Mouse (Mus musculus): ENCODE measurements around the gene Slc35e1. TPM values are rescaled to one million over a fixed set of nuclear protein-coding genes. Genes with fewer than 3 reads are reported as not detected.

Gene Slc35e1
- 10 to 100 TPM; 44.5 to 46.4 TPM for total RNA-seq (2021)
- long read RNA-seq, experiment 1, full-length matches to known transcripts: 39 of 47 reads
- long read RNA-seq, experiment 1, partial matches to known transcripts: 1 of 47 reads
- long read RNA-seq, experiment 1, other reads (novel, unspliced or antisense): 7 of 47 reads
- long read RNA-seq, experiment 2, full-length matches to known transcripts: 41 of 47 reads
- long read RNA-seq, experiment 2, partial matches to known transcripts: 5 of 47 reads
- long read RNA-seq, experiment 2, other reads (novel, unspliced or antisense): 1 of 47 reads

DNA sequence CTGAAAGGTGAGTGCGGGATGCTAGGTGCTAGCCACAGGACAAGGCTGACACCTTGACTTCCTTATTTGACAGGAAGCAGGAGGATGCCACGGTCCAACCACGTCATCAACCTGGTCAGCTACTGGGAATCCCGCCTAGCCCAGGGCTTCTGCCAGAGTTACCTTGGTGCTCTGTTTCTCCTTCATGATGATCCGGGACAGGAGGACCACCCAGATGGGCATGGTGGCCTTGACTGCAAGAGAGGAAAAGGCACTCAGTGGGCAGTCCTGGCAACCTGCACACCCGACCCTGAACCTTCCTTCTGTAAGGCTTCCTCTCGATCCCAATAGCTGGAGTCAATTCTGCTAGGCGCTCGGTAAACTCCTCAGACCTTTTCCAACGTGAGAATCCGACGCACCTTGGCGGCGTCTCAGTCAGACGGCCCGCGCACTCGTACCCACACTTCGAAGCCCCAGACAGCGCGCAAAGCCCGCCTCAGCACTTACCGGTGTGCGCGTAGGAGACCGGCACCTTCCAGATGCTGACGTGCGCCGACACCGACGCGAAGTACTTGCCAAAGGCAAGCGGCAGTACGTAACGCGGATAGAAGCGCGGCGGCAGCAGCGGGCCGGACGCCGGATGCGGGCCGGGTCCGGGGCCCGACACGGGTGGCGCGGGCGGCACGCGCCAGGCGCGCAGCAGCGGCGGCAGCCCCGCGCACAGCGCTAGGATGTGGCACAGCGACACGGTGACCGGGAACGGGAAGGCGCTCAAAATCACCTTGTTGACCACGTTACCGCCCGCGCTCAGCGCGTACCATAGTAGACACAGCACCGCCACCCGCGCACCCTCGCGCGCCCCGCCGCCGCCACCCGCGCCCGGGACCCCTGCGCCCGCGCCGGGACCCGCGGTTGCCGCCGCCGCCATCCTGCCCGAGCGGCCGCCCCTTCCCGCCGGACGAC, at the start of gene Slc35e1:
Gene Slc35e1, minus strand, starts transcription at position 935 of the 942 bp plus-strand sequence.
- no peak for DNase-seq (ENCODE audit: low spot score in 2 of 2)

DNA sequence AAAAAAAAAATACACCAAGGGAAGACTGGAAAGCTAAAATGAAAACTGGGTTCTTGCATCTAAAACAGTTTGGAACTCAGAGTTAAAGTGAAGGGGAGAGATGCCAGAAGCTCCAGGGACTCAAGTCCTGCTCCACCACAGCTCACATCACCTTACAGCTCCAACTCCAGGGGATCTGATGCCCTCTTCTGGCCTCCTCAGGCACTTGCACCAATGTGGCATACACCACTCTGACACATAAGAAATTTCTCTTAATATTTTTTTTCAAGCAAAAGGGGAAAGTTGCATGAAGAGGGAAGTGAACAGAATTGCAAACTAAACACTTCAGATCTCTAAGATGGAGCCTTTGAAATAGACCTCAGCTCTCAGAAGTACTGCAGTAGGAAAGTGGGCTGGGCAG, 46.8 kb upstream of the Slc35e1 start:
- DNase-seq (ENCODE audit: low spot score in 2 of 2): no peak

DNA sequence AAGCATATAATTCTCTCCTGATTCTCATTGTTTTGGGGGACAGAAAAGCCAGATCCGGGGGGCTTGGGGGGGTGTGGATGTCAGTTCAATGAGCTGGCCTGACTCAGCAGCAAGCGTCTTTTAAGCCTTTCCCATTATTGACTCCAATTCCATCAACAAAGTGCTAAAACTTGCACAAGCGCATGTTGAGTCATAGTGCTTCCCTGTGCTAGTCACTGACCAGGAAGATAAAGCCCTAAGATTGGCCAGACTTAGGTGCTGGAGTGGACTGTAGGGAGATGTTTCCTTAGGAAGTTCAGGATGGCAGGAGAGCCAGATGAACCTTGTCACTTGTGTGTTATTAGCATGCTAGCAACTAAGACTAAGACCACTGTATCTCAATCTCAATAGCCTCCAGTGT, 42.5 kb upstream of the Slc35e1 start:
- no peak for DNase-seq (ENCODE audit: low spot score in 2 of 2)

DNA sequence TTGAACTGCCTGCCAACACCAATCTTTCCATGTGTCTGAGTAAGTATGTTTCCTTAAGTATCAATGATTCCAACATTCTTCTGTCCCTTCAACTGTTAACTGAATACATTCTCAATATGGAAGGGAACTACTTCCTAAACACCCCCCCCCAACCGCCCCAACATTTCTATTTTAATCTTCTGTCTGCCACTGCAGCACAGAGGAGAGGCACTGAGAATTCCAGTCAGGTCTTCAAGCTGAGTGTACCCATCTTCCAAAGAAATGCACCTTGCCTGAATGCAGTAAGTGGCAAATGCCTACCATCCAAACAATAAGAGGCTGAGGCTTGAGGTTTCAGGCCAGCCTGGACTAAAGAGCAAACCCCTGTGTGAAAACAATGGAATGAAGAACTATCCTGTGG, 39.7 kb upstream of the Slc35e1 start:
- DNase-seq (ENCODE audit: low spot score in 2 of 2): no peak

DNA sequence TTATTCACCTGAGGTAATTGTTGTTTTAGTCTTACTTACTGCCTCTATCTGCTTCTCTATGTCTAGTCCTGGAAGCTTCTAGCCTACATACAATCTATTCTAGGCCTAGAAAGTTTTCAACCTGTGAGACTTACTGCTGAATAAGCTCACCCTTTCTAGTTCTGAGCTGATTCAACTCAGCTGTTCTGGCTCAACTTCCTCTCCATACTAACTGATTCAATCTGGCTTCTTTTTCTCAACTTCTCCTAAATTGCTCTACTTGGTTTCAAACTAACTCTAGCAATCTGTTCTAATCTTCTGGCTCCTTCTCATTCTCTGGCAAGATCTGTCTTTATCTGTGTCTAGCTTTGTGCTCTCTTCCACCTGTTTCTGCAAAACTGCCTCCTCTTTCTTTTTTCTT, 29.5 kb upstream of the Slc35e1 start:
- DNase-seq (ENCODE audit: low spot score in 2 of 2): no peak

DNA sequence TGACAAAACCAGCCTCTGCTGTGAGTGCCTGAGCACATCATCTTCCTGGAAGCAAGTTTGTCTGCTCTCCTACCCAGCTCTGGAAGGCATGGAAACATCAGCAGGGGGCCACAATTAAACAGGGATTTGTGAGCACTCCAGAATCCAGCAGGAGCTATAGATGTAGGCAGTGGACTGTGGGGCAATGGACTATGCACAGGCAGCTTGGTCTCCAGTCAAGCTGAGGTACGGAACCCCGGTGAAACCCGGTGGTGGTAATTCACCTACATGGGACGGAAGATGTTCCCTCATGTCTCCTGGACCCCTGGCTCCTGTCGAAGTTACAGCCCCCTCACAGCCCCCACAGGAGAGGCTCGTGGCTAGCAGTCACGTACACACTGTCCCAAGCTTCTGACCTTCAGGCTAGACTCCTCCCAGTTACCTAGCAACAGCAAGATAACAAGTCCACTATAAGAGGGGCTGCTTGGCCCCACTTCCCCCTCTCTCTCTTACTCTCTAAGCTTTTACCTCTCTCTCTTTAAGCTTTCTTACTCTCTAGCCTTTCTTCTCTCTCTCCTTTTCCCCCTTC, 25.1 kb upstream of the Slc35e1 start:
- DNase-seq (ENCODE audit: low spot score in 2 of 2): no peak

DNA sequence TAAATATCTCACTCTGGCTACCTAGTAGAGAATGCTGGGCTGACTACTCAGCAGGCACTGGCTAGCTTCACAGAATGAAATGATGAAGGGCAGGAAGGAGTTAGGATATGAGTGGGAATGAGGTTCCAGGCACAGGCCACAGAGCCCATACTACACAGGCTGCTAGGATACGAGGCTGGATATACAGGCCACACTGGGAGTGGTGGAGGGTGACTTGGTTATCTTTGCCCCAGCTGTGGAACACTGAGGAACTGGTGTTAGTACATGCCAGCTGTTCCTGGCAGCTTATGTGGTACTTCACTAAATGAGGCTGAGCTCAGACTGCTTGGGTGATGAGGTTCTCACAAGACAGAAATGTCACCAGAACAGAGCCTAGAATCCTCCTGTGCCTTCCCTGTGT, 20.7 kb upstream of the Slc35e1 start:
- no peak for DNase-seq (ENCODE audit: low spot score in 2 of 2)

DNA sequence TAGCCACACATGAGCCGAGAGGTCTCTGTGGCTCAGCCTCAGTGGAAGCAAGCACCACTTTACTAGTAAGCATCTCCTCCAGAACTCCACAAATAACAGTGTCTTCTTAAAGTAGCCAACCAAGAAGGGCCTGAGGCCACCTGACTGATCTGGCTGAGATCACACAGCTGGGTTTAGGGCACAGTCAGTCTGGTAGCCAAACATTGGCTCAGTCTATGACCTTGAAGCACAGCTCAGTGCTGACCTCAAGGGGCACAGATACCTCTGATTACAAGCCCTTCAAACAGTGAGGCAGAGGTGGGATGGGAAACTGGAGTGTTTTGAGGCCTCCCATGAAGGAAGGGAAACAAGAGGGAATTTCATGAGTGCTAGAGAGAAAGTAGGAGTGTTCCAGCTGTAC, 20.2 kb upstream of the Slc35e1 start:
- no peak for DNase-seq (ENCODE audit: low spot score in 2 of 2)

DNA sequence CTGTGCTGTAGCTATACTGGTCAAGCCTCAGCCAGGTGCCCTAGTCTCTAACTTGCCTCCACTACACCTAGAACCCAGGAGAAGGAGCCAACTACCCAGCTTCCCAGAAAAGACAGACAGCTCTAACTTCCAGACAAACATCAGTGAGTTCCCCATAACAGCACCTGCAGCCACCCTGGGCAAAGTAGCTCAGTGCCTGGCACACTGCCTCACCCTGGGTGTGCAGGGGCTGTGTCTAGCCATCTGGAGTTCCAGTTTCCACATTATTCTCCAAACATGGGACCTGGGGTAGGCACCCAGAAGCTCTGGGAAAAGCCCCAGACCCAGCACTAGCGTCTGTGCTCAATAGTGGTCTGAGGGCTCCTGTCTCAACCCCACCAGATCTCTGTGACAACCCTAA, 15.1 kb upstream of the Slc35e1 start:
- DNase-seq (ENCODE audit: low spot score in 2 of 2): no peak

DNA sequence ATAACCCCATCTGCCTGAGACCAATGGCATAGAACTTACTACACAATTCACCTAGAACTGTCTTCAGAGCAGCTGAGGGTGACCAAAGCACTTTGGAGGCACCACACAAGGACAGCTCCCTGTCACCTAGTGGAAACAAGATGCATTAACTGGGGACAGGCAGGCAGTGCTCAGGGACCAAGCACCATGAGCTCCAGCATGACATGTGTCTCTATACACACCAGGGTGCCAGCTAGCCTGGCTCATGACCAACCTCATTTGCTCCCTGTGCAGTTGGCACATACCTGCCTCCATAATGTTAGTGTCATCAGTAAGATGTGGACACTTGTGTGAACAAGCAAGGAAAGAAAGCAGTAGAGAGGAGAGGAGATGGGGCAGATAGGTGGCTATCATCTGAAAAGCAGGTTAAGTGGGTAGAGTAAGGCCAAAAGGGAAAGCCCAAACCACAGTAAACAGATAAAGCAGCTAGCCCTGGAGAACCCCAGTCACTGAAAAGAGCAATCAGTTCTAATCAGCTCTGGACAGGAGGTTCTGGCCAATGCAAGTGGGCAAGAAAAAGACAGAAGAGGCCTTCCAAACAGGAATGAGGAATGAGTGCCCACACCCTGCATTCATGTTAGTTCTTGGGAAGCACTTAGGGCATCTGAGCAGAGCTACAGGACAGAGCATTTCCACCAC, 12.4 kb upstream of the Slc35e1 start:
- no peak for DNase-seq (ENCODE audit: low spot score in 2 of 2)

DNA sequence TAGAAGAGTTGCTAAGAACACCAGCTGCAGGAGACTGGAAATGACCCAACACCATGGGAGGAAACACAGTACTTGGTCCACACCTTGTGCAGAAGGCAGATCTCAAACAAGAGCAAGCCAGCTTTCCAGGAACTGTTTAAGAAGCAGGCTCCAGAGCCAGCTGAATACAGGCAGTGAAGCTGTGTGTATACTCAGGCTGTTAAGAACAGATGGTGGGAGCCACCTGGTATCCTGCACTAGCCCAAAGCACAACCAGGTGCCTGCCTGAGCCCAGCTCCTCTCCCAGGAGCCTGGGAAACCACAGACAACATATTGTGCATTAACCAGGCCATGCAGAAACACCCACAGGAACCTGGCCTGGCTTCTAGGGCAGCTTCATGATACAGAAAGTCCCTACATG, 11.7 kb upstream of the Slc35e1 start:
- DNase-seq (ENCODE audit: low spot score in 2 of 2): no peak

DNA sequence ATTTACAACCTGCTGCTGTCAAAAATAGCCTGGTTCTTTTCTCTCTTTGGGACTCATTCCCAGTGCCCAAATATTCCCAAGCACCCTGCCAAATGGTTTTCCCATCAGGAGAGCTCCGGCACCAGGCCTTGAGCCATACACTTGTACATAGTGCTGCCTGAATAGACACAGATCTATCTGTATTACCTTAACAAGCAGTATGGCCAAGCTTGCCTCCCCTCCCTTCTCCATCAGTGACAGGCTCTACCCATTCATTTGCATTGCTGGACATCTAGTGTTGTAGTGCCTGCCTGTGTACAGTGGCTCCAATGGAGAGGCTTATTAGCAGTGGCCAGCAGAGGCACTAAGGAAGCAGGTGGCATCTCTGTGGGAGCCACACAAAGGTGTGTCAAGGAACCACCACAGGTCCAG, 8.1 kb upstream of the Slc35e1 start:
- DNase-seq (ENCODE audit: low spot score in 2 of 2): no peak

DNA sequence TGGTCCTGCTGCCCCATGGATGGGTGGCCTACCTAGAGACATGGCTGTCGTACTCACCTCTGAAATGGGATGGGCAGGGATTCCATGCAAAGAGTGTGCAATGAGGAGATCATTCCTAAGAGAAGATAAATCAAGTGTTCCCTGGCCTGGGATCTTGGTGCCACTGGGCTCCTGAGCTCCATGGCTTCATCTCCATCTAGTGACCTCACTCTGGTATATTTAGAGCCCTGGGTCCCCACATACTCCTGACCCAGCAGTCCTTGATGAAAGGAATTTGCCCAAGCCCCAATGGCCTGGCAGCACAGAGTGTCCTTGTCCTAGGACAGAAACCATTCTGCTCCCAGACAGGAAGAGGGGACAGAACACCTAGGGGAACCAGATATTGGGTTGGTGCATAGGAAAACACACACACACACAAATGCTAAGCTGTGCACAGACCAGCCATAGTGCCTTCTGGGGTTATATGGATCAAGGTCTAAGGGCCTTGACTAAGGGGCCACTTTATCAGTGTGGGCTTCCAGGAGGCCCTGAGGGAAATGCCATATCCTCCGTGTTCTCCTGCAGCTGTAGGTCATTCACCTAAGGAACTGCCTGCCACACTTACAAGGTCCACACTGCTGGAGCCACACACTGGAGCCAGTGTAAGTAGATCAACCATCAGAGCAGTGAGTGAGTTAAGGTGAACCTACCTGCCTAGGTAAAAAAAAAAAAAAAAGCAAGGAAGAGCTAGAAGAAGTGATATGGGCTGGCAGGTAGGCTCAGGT, 7.3 kb upstream of the Slc35e1 start:
- no peak for DNase-seq (ENCODE audit: low spot score in 2 of 2)

DNA sequence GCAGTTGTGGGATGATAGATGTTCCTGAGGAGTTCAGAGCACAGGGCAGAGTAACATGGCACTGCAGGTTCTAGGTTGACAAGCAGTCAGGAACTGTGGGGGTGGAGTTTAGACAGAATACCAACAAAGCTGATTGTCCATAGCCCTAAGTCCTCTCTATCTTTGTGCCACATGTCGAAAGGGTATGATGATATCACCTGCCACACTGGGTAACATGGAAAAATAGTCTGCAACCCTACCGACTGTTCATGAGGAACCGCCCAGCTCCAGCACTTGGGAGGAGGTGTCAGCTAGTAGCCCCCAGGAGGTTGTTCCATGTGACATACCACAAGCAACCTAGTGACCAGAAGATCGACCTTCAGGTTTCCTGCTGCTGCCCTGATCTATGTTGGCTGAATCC, 6.1 kb upstream of the Slc35e1 start:
- DNase-seq (ENCODE audit: low spot score in 2 of 2): no peak

DNA sequence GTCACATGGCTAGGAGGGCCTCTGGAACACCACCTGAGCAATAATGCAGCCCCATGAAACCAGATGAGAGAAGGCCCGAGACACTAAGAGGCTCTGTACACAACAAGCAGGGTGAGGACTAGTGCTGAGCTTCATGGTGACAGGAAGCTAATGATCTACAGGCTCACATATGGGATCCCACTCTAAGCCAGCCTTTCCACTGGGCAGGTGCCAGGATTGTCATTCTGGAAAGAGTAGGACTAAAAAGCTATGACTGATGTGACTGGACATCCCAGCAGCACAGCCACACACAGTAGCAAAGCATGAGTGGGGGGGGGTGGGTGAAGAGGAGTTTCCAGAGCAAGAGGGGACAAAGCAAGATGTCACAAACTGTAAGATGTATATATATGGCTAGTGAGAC, 5.5 kb upstream of the Slc35e1 start:
- DNase-seq (ENCODE audit: low spot score in 2 of 2): no peak

DNA sequence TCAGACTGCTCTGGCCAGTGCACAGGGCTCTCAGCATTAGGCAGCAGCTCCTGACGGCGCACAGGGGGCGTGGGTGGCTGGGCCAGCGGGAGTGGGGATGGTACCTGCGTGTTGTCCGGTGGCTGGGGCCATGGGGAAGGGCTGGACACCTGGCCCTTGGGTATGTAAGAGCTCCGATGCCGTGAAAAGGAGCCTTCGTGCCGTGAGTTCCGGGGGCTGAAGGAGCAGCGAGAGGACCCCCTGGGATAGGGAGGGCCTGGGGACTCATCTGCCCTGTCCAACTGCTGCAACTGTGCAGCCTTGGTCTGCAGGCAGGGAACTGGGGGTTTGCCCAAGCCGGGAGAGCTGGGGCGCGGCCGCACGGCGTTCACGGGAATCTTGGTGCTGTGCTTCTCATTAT, 3.8 kb upstream of the Slc35e1 start:
- no peak for DNase-seq (ENCODE audit: low spot score in 2 of 2)

DNA sequence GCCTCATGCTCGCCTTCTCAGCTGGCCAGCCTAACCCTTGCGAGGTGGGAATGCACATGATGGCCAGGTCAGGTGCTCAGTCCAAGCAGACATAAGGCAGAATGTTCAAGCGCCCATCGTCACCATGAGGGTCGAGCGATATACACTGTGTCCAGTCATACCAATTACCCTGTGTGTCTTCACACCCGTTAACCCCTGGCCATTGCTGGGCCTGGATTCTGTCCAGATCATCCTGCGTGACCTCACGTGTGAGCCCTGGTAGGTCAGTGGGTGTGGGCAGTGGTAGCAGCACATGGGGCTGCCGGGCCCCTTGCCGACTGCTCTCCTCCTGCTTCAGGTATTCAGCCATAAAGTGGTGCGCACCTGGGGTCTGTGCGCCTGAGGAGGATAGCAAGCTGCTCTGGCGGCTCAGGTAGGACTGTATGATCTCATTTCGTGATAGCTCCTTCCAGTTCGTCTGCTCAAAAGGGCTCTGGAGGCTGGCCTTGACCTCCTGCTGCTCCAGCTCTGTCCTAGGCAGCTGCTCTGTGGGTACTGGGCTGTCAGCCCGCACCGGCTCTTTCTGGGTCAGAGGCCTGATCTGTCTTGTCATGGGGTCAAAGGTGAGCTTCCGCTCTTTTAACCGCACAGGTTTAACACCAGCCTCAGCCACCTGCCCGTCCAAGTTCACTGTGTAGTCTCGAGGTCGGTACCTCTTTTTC, 3.1 kb upstream of the Slc35e1 start:
- no peak for DNase-seq (ENCODE audit: low spot score in 2 of 2)

DNA sequence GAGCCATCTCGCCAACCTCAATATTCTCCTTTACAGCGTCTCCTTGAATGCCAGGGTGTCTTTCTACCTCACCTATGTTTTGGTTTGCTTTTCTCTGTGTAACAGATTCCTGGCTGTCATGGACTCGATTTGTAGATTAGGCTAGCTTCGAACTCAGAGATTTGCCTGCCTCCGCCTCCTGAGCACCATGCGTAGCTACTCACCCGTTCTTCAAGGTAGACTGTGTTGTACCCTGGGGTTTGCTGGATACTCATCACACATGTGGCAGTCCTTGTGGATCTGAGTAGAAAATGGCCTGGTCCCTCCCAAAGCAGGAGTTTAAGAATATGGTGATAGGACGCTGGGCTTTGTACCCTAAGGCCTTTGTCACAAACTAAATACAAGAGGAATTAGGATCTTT, 967 bp upstream of the Slc35e1 start:
- DNase-seq (ENCODE audit: low spot score in 2 of 2): no peak

DNA sequence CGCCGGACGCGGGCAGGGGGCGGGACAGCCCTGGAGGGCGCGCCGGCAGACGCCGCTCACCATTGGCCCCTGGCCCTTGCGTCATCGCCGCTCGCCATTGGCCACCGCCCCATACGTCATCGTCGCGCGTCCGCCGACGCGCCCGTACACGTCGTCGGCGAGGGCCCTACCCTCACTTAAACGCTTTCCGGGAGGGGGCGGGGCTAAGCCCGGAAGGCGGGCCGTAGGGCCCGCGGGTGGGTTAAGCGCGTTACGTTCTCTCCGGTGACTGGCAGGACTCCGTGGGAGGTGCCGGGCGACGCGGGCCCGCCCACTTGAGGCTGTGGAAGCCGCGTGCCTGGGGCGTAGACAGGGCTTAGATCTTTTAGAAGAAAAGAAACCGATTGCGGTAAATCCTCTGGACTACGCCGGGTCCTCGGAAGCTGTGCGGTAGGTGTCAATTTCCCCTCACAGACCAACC, 238 bp upstream of the Slc35e1 start:
- DNase-seq (ENCODE audit: low spot score in 2 of 2): peak; percentile 99

DNA sequence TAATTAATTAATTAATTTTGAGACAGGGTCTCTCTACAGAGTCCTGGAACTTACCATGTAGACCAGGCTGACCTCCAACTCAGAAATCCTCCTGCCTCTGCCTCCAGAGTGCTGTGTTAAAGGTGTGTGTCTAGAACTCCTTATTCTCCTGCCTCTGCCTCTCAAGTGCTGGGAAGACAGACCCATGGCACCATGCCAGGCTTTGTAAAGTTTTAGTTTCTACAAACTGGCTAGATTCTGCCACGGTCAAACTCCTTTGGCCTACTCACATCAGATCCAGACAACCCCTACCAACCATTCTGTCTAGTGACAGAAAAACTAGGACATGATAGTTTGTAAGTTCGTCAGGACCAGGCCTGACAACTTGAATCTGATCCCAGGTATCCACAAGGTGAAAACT, 1.4 kb downstream of the Slc35e1 start:
- DNase-seq (ENCODE audit: low spot score in 2 of 2): no peak
